Mouse (Mus musculus) heart, embryonic 10.5 days (tissue): ENCODE results near the gene Osbpl5. TPM values are rescaled to one million over a fixed set of nuclear protein-coding genes. Genes with fewer than 3 reads are reported as not detected.

Experiments
- DNase-seq: peaks from one replicate; pipeline ENCODE4 v3.0.0-alpha.2; 2017; ENCODE audit warnings: low spot score
- H3K27ac ChIP-seq: fragments of 300-500 bp; sonication (generic); 2 replicates; pipeline ENCODE4 v1.5.1; 2016; ENCODE audit warnings: mild to moderate bottlenecking
- H3K27me3 ChIP-seq: fragments of 300-500 bp; sonication (generic); 2 replicates; pipeline ENCODE4 v1.6.1; 2016; ENCODE audit warnings: mild to moderate bottlenecking; ENCODE audit not compliant: poor library complexity, insufficient read depth, severe bottlenecking
- H3K36me3 ChIP-seq: fragments of 300-500 bp; sonication (generic); 2 replicates; pipeline ENCODE4 v1.6.1; 2016; ENCODE audit warnings: mild to moderate bottlenecking, moderate library complexity
- H3K4me1 ChIP-seq: fragments of 300-500 bp; sonication (generic); 2 replicates; pipeline ENCODE4 v1.6.1; 2016; ENCODE audit warnings: mild to moderate bottlenecking
- H3K4me3 ChIP-seq: fragments of 300-500 bp; sonication (generic); 2 replicates; pipeline ENCODE4 v1.5.1; 2016; ENCODE audit warnings: mild to moderate bottlenecking, moderate library complexity
- H3K9me3 ChIP-seq: fragments of 300-500 bp; sonication (generic); 2 replicates; pipeline ENCODE4 v1.6.1; 2016; ENCODE audit warnings: mild to moderate bottlenecking, moderate library complexity
- WGBS: fragments of 180-500 bp; shearing (Covaris S2); methylation state at CpG from one replicate; pipeline ENCODE4 v1.1.7; 2016; 5-methylcytosine and 5-hydroxymethylcytosine counted together
- polyA plus RNA-seq: library from polyadenylated mRNA; unstranded; fragments of >200 nt; fragmentation: Nextera tagmentation; extraction: Ambion mirVana; gene quantifications from 2 replicates; pipeline ENCODE4 v1.2.1, GENCODE M21; 2016

The Osbpl5 gene
- polyA plus RNA-seq, 1 experiment from 2014 or later = 19.0 TPM

DNA sequence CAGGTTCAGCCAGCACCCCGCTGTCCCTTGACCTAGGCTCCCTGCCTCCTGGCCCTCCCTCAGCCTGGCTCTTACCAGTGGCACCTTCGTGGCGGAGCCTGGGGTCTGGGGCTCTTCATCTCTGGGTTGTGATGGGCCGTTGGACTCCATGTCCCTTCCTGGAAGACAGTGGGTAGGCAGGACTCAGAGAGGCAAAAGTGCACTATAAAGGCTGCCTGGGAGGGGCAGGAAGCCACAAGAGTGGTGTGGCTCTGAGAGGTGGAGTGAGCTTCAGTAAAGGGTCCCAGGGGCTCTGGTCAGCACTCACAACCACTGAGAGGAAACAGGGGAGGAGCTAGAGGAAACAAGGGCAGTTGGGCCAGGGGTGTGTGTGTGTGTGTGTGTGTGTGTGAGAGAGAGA, 43.4 kb downstream of the Osbpl5 start:
- no peaks in the 10 kb centered on the region for H3K9me3 ChIP-seq
- H3K4me3 ChIP-seq = no peak overlapping the region
- no peak overlapping the region for H3K27ac ChIP-seq
- DNase-seq = no peak
- peaks cover 54% of the 10 kb centered on the region for H3K4me1 ChIP-seq
- WGBS = 73% methylated on average over 4 of the region's 4 CpGs
- H3K36me3 ChIP-seq = peaks cover 52% of the 10 kb centered on the region
- H3K27me3 ChIP-seq = no peaks in the 10 kb centered on the region

DNA sequence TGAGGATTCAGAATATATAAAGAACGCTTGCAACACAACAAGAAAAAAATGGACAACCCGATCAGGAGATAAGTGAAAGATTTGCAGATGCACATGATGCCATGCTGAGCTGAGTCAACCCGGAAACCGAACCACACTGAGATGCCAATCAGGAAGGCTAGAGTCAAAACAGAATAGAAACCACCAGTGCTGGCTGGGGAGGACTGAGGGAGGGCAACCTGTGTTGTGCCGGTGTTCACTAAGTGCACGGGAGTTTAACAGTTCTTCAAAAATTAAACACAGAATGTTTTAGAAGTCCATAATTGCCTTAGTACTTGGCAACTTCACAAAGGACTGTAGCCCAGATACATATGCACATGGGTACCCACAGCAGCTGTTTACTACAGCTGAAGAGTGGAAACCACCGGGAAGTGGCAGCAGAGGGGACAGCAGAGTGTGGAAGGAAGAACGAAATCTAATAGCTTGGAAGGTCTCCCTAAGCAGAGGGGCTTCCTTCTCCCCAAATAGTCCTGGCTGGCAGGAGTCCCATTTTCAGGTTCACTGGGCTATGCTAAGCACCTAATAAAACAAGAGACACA, 43.9 kb downstream of the Osbpl5 start:
- Histone ChIP-seq H3K4me1 (peaks cover 48% of the 10 kb centered on the region), H3K27me3 (no peaks in the 10 kb centered on the region), H3K4me3 (no peak overlapping the region), H3K27ac (no peak overlapping the region), H3K9me3 (no peaks in the 10 kb centered on the region), H3K36me3 (peaks cover 56% of the 10 kb centered on the region)
- WGBS = 87% methylated on average over 8 of the region's 8 CpGs
- DNase-seq = no peak

DNA sequence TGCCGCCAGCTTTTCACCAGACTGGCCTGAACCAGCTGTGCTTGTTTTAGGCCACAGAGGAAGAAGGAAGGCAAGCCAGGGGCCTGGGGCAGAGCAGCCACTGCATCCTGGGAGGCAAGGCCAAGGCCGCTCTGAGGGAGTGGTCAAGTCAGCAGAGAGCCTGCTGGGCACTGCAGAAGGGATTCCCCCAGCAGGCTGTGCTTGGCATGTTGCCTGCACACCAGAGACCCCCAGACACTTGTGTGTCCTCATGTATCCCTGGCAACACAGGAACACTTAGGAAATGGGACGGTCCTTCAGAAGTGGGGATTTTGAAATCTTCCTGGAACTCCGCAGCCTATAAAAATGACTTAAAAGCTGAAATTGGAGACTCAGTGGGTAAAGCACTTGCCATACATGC, 44.8 kb downstream of the Osbpl5 start:
- Histone ChIP-seq H3K4me3 (no peak overlapping the region), H3K27me3 (no peaks in the 10 kb centered on the region), H3K9me3 (no peaks in the 10 kb centered on the region), H3K36me3 (peaks cover 58% of the 10 kb centered on the region), H3K4me1 (peaks cover 40% of the 10 kb centered on the region), H3K27ac (0 out of 2 replicates have a peak overlapping the region, but pooled peaks have one; percentile 23)
- 75% methylated on average over 4 of the region's 4 CpGs for WGBS
- no peak for DNase-seq

DNA sequence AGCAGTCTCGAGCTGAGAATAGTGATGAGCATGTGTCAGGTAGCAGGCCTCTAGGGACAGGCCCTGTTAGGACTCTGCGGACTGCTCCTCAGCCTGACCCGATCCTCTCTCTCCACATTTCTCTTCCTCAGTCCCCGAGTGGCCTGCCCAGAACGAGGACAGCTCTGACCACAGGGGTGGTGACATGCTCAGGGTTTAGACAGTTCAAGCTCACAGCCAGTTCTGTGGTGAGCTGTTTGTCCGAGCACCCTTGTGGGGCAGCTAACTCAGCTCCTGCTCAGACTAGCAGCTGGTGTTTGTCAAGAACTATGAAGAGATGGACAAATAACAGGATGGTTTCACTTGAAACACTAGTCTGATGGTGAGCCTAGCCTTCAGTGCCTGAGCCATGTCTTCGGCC, 45.4 kb downstream of the Osbpl5 start:
- H3K36me3 ChIP-seq = peaks cover 58% of the 10 kb centered on the region
- no peaks in the 10 kb centered on the region for H3K27me3 ChIP-seq
- H3K27ac ChIP-seq = peak overlapping the region; percentile 23; the same call in 1 of the 2 replicates
- peaks cover 34% of the 10 kb centered on the region for H3K4me1 ChIP-seq
- H3K9me3 ChIP-seq = no peaks in the 10 kb centered on the region
- 74% methylated on average over 7 of the region's 7 CpGs for WGBS
- DNase-seq = no peak
- no peak overlapping the region for H3K4me3 ChIP-seq

DNA sequence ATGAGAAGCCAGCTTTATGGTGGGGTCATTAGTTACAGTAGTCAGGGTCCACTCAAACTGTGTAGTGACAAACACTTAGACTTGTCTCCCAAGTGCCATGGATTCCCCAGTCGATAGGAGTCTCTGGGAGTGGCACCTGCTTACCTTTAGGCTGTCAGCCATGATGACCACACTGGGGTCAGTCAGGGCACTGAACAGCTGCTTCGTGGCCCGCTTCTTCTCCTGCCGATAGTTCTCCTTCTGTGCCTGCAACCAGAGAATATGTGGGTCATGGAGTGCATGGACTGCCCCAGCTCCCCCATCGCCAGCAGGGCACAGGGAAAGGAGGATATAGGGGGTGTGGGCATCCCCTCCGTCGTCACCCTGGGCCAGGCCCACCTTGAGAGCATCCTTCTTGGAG, 47.4 kb downstream of the Osbpl5 start:
- WGBS = 86% methylated on average over 7 of the region's 7 CpGs
- Histone ChIP-seq H3K4me1 (peaks cover 16% of the 10 kb centered on the region), H3K36me3 (peaks cover 59% of the 10 kb centered on the region), H3K27ac (no peak overlapping the region), H3K9me3 (no peaks in the 10 kb centered on the region), H3K27me3 (peaks cover 10% of the 10 kb centered on the region; the same call in 1 of the 2 replicates), H3K4me3 (no peak overlapping the region)
- DNase-seq = no peak

DNA sequence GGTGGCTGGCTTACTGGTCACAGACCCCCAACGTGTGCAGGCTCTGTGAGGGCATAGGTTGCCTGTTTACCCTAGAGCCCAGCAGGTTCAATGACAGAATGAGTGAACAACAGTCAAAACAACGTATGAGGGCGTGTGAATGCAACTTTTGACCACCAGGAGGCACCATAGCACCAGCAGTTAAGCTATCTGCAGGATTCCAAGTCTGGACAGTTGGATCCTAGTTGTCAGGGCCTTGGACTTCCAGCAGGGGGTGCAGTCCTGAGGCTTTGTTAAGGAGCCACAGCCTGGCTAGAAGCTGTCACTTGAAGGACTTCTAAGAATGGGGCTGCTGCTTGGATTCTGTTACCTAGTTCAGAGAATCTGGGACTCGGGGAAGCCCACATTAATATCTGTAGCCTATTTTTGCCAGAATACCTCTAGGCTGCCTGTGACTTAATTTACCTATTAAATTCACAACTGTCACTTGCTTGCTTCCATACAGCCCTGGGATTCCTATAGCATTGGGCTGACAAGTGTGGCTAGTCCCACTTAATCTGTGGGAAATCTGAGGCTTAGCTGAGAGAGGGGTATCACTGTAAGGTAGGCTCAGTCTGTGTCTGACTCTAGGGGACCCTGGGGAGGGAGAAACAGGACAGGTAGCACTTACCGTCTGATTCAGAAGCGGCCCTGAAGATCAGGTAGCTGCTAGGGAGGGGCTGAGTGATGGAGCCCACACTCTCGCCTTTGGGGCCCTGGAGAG, 49.9 kb downstream of the Osbpl5 start:
- Histone ChIP-seq H3K9me3 (no peaks in the 10 kb centered on the region), H3K4me1 (peaks cover 1% of the 10 kb centered on the region), H3K4me3 (no peak overlapping the region), H3K27ac (no peak overlapping the region), H3K36me3 (peaks cover 66% of the 10 kb centered on the region), H3K27me3 (peaks cover 28% of the 10 kb centered on the region; the same call in 1 of the 2 replicates)
- peak; percentile 94 for DNase-seq
- 37% methylated on average over 7 of the region's 7 CpGs for WGBS

DNA sequence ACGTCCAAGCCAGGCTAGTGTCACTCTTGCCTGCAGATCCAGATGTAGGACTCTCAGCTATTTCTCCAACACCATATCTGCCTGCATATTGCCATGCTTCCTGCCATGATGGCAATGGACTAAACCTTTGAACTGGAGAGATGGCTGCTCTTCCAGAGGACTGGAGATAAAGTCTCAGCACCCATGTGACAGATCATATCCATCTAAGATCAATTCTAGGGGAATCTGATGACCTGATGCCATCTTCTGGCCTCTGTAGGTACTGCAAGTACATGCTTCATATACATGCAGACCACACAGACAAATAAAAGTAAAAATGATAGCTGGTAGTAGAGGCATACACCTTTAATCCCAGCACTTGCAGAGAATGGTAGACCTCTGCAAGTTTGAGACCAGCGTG, 60.6 kb downstream of the Osbpl5 start:
- no peak for DNase-seq
- Histone ChIP-seq H3K4me3 (no peak overlapping the region), H3K27me3 (0 out of 2 replicates have a peak, but pooled peaks cover 2% of the 10 kb centered on the region), H3K27ac (no peak overlapping the region), H3K4me1 (0 out of 2 replicates have a peak, but pooled peaks cover 5% of the 10 kb centered on the region), H3K36me3 (peaks cover 76% of the 10 kb centered on the region), H3K9me3 (no peaks in the 10 kb centered on the region)
- WGBS = 55% methylated on average over 2 of the region's 2 CpGs

DNA sequence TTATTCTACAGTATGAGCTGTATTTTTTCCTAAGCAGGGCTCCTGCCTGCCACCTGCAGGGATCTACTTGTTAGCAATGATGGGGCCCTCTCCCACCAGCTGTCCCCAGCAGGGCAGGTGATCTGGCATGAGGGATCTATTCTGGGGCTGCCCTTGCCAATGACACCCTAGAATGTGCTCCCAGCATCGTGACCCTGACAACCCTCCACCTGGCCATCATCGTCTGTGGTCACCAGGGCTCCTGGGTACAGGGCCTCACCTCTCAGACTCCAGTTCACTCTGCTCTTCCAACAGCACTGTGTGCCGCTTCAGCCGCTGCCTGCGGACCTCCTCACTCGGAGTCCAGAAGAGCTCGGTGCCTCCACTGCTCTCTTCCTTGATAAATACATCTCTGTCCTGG, 62.2 kb downstream of the Osbpl5 start:
- H3K9me3 ChIP-seq = no peaks in the 10 kb centered on the region
- H3K27ac ChIP-seq = no peak overlapping the region
- H3K36me3 ChIP-seq = peaks cover 84% of the 10 kb centered on the region
- no peak for DNase-seq
- 0 out of 2 replicates have a peak, but pooled peaks cover 5% of the 10 kb centered on the region for H3K4me1 ChIP-seq
- WGBS = 85% methylated on average over 7 of the region's 7 CpGs
- no peaks in the 10 kb centered on the region for H3K27me3 ChIP-seq
- no peak overlapping the region for H3K4me3 ChIP-seq

DNA sequence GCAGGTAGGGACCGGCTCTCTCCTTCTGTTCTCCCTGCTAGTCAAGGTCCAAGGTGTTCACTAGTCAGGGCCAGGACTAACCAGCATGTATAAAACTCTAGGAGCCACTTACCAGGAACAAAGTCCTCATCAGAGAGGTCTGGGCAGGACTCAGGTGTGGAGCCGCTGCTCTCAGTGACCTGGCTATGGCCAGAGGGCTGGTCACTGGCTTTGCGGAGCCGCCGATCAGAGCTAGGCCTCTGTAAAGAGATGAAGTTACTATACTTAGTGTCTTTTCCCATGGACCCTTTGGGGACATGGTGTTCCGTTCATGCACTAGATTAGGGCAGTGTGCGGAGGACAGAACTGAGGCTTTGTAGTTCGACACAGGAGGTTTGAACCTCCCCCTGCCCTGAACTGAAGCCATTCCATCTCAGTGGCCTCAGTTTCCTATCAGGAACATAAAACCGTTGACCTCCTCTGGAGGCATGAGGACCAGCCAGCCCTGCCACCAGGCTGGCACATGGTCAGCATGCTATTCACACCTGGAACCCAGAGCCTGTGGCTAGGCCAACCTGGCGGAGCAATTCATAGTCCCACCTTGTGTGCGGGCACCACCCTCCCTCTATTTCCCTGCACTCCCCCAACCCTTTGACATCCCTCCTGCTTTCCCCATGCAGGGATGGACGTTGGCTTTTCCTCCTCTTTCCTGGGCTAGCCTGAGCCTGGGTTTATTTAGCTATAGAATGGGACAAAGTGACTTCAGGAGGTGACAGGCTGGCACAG, 63.9 kb downstream of the Osbpl5 start:
- Histone ChIP-seq H3K27me3 (no peaks in the 10 kb centered on the region), H3K9me3 (no peaks in the 10 kb centered on the region), H3K27ac (no peak overlapping the region), H3K36me3 (peaks cover 88% of the 10 kb centered on the region), H3K4me1 (0 out of 2 replicates have a peak, but pooled peaks cover 5% of the 10 kb centered on the region), H3K4me3 (no peak overlapping the region)
- DNase-seq = no peak
- 88% methylated on average over 12 of the region's 12 CpGs for WGBS

DNA sequence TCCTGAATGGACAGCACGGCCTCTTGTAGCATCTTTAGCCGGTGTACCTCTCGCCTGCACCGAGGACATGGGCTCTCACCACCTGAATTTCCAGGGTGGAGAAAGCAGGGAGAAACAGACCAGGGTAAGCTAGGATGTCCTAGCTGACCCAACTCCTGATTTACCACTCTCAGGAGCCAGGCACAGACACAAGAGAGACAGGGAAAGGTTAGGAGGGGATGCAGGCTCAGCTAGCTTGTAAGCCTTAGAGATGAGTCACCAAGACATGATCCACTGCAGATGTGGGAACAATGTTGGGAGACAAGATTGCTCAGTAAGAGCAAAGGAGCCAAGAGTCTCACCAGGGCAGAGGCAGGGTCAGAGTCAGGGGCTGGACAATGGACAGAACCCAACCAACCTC, 64.9 kb downstream of the Osbpl5 start:
- no peak for DNase-seq
- Histone ChIP-seq H3K36me3 (peaks cover 86% of the 10 kb centered on the region), H3K9me3 (no peaks in the 10 kb centered on the region), H3K27me3 (no peaks in the 10 kb centered on the region; the same call in 1 of the 2 replicates), H3K4me3 (no peak overlapping the region), H3K4me1 (0 out of 2 replicates have a peak, but pooled peaks cover 5% of the 10 kb centered on the region), H3K27ac (no peak overlapping the region)
- WGBS = 95% methylated on average over 4 of the region's 4 CpGs

DNA sequence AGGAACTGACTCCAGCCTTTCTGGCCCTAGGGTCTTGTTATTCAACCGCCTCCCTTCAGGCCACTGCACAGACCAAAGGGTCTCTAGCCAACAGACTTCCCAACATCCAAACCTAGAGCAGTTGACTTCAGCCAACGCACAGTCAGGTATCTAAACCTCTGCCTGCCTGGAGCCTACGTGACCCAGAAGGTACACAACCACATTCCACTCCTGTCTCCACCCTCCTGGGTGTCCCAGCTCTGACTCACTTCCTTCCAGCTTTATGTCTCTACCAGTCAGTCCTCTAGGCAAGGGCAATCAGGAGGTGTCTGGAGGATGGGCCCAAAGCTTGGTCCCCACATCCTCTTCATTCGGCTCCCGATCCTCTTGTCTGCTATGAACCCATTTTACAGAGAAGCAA, 65.6 kb downstream of the Osbpl5 start:
- Histone ChIP-seq H3K27me3 (no peaks in the 10 kb centered on the region; the same call in 1 of the 2 replicates), H3K4me3 (no peak overlapping the region), H3K27ac (no peak overlapping the region), H3K4me1 (0 out of 2 replicates have a peak, but pooled peaks cover 5% of the 10 kb centered on the region), H3K36me3 (peaks cover 81% of the 10 kb centered on the region), H3K9me3 (no peaks in the 10 kb centered on the region)
- no peak for DNase-seq
- WGBS = 87% methylated on average over 5 of the region's 5 CpGs

DNA sequence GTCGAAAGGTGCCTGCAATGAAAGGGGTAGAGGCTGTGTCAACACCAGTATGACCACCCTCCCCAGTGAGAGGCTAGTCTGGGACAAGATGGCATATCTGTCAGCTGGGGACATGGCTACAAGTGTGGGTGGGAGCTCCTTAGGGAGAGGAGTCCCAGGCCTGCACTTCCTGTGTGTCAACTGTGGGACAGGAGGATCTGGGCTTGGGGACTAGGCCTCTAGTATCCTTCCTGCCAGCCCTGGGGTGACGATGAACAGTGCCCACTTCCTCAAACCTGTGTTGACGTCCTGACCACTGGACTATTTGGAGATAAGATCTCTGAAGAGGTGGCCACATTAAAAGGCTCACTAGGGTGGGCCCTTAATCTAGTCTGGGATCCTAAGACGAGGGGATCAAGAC, 66.8 kb downstream of the Osbpl5 start:
- H3K9me3 ChIP-seq = no peaks in the 10 kb centered on the region
- 0 out of 2 replicates have a peak, but pooled peaks cover 5% of the 10 kb centered on the region for H3K4me1 ChIP-seq
- WGBS = 53% methylated on average over 4 of the region's 4 CpGs
- H3K4me3 ChIP-seq = no peak overlapping the region
- no peak overlapping the region for H3K27ac ChIP-seq
- peaks cover 69% of the 10 kb centered on the region for H3K36me3 ChIP-seq
- no peak for DNase-seq
- no peaks in the 10 kb centered on the region; the same call in 1 of the 2 replicates for H3K27me3 ChIP-seq

DNA sequence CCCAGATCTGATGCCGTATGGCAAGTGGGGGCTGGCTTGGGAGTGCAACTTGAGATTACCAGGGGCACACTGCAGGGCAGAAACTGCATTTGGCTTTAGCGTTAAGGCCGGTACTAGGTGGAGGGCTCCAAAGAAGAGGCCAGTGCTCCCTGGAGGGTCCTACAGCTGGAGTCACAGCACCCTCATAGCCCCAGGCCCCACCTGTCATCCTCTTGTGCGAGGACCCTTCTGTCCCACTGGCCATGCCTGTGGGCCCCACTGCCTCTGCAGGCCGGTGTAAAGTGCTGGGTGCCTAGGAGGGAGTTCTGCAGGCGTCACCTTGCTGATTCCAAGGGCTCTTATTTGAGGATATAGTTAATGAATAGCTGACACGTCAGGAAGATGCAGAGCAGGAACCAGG, 67.3 kb downstream of the Osbpl5 start:
- H3K36me3 ChIP-seq = peaks cover 64% of the 10 kb centered on the region
- WGBS = 73% methylated on average over 7 of the region's 7 CpGs

More for the DNA sequence above, 67.3 kb downstream of the Osbpl5 start:
- no peaks in the 10 kb centered on the region; the same call in 1 of the 2 replicates for H3K27me3 ChIP-seq
- no peak overlapping the region for H3K27ac ChIP-seq
- no peak overlapping the region for H3K4me3 ChIP-seq
- H3K9me3 ChIP-seq = no peaks in the 10 kb centered on the region
- no peak for DNase-seq
- H3K4me1 ChIP-seq = 0 out of 2 replicates have a peak, but pooled peaks cover 5% of the 10 kb centered on the region
